Mouse (Mus musculus) mature B cell (primary cell): ENCODE measurements around the gene Tcf3.

Experiments
- in situ Hi-C: fragments of 300-500 bp; cut with MboI; formaldehyde crosslinking; loops from 2 replicates; pipeline ENCODE4 v1.14.3; 2019

Gene Tcf3

DNA sequence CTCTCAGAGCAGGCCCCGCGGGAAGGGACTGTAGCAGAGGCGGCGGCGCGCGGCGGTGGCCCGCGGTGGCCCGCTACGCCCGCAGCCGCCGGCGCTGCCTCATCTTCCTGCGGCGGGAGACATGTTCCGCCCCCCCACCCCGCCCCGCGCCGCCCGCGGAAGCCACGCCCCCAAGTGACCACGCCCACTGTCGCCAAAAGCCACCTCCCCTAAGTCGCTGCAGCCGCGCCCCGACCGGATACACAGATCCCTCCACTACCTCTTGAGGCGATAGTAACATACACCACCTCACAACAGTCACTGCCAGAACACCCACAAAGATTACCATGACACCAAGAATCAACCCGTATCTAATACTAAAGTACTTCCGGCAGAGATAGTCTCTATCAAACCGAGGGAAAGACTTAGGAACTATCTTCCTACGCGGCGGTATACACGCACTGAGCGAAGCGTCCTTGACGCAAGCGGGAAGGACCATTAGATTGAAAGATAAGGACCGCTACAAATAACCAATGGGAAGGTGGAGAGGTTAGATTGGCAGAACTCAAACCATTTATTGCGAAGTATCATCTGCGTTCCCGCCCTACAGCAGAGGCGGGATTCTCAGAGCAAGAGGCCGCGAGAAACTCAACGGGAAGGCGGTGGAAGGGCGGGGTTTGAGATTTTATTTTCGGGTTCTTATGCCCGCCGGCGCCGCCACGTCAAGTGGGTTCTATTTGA is at the start of gene Tcf3:
TSS of gene Tcf3 (minus strand) at position 135 of the 720 bp plus-strand sequence.
- in situ Hi-C loops: no loop called here

DNA sequence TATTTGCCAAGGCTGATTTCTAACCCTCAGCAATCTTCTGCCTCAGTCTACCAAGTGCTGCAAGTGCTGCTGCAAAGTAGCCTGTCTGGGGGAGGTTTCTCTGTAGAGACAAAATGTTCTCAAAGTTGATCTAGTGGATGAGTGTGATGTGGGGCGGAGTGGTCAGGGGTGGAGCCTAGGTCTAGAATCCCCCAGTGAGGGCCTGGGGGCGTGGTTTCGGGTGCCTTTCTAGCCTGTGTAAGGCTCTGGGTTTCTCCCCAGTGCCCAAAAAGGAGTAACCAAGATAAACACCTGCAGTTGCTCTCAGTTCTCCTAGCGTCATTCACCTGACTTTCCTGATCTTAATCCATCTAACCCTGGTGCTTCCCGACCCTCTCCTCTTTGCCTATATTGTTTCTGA is 47.6 kb upstream of the Tcf3 start:
- in situ Hi-C loops: no loop called here

DNA sequence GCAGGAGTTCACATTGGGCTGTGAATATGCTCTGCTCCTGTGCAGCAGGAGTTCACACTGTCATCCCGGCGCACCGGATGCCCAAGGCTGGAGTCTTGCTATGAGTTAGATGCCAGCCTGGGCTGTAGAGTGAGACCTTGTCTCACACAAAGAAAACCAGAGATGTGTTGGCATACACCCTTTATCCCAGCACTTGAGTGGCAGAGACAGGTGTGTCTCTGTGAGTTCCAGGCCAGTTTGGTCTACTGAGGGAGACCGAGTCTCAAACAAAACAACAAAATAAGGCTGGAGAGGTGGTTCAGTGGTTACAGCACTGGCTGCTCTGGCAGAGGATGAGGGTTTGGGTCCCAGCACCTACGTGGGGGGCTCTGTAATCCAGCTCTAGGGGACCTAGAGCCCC is 45.1 kb upstream of the Tcf3 start:
- in situ Hi-C loops: no loop called here

DNA sequence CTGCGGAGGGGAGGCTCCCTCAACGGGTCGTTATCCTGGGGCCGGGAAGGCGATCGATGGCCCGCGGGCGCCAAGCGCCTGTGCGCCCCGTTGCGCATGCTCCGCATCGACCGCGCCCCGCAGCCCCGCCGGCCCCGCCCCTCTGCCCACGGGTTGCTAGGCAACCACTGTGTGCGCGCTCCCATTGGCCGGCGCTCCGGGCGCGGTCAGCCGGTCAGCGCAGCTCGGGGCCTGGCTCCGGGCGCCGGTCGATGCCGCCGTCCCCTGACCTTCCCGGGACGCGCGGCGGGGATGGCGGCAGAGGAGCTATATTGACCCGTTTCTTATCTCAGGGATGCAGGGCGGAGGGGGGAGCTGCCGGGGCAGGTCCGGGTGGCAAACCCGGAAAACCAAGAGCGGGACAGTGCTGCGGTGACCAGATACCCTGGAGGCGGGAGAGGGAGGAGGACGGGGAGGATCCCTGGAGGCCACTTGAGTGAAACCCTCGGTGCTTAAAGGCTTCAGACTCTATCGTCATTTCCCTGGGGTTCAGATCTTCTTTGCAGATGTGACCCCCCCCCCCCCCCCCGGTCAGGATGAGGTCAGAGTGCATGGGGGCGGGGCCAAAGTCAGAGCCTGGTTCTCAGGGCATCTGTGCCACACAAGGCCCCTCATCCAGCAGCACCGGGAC is 42.0 kb upstream of the Tcf3 start:
- in situ Hi-C loops: no loop called here

DNA sequence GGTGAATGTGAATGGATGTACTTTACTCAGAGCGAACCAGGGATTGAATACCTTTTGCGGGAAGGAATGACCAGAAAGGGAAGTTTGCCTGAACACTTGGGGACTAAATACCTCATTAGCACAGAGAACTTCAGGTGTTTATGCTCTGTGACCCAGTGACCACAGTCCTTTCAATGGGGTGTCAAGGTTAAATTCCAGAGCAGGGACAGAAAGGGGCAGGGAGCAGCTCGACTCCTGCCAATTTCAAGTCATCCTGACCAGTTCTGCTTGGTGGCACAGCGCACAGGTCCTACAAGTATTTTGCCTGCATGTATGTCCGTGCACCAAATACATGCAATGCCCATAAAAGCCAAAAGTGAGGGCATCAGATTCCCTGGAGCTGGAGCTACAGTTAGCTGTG is 31.6 kb upstream of the Tcf3 start:
- in situ Hi-C loops: no loop called here

DNA sequence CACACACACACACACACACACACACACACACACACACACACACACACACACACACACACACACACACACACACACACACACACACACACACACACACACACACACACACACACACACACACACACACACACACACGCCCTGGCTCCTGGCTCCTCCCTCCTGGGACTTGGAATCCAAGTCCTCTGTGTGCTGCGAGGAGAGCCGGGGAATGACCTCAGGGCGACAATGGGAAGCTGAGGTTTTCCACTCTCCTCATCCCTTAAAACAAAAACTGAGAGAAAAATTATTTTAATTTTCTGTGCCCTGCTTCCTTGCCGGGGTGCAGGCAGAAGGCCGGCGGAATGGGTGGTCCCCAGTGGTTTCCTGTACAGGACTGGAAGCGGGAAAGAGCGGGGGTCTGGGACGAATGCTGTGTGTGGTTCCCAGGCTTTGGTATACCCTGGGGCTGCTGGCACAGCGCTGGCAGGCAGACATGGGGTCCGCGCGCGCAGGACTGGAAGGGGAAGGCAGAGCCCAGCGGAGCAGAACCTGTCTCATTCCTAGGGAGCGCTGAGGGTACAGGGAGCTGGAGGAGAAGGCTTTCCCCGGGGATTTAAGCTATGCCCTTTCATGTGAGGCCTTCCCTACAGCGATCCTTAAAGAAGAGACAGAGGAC is 31.1 kb upstream of the Tcf3 start:
- in situ Hi-C loops: no loop called here

DNA sequence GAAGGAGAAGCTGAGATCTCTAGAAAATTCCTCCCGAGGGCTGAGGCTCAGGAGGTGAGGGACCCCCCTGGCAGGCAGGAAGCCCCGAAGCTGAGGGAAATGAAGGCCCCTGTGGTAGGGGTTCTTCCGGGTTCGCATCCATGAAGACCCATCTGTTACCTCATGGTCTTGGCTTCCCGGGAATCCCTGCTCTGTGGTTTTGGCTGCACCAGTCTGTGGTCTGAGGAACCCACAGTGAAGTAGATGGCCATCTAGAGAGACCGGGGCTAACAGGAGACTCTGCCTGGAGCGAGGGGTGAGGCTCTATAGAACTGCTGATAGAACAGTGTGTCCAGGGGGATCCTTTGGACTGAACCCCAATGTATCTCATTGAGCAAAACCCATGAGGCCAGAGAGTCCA is 27.9 kb upstream of the Tcf3 start:
- in situ Hi-C loops: no loop called here

DNA sequence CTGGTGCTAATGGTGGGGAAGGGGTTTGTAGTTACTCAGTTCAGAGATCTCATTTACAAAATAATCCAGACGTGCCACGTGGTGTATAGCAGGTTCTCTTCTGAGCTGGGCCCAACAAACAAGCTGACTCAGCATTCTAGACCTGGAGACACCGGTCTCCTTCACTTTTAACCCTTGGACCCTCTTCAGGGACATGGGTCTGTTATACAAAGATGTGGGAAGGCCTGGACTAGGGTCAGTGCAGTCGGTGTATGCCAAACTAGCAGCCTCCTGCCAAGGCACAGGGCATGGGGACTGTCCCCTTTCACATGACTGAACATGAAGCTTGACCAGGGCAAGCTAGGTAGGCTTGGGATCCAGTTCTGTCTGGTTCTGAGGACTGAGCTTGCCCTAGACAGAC is 26.9 kb upstream of the Tcf3 start:
- in situ Hi-C loops: no loop called here

DNA sequence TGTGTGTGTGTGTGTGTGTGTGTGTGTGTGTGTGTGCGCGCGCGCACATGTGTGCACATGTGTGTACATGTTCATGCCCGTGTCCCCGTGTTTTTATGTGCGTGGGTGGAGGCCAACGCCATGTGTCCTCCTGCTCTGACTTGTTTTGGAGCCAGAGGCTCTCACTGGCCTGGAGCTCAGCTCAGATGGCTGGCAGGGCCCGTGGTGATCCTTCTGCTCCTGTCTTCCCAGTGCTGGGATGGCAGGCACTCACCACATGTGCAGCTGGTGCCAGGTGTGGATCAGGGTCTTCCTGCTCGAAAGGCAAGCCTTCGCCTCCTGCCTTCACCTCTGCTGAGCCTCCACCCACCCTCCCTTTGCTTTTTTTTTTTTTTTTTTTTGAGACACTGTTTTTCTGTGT is 26.2 kb upstream of the Tcf3 start:
- in situ Hi-C loops: no loop called here

DNA sequence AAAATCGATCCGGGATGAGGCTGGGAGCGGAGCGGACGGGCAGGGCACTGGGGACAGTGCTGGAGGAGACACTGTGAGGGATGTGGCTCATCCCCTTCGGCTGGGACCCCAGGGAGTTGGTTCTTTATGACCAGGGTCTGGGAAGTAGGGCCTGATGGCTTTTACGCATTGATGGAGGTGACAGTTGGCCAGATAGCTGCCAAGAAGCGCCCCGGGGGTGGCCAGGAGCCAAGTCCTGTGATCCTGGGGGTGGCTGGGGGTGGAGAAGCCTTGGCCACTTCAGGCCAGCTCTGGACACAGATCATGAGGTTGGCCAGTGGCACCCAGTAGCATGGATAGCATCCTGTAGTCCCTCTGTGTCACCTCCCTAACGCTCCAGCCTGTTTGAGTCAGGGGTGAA is 25.8 kb upstream of the Tcf3 start:
- in situ Hi-C loops: no loop called here

DNA sequence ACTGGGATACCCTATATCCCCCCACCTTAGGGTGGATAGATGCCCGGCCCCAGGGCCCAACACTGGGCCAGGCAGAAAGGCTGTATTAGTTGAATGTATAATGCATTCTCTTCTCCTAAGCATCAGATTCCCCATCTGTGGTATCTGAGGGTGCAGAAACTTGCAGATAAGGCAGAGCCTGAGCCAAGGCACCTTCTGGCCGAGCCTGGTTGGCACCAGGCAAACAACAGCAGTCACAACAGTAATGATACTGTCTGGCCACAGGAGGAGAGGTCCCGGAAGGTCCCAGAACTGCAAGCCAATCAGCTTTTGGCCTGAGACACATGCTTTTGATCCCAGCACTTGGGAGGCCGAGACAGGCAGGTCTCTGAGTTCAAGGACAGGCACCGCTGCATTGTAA is 22.2 kb upstream of the Tcf3 start:
- in situ Hi-C loops: no loop called here

DNA sequence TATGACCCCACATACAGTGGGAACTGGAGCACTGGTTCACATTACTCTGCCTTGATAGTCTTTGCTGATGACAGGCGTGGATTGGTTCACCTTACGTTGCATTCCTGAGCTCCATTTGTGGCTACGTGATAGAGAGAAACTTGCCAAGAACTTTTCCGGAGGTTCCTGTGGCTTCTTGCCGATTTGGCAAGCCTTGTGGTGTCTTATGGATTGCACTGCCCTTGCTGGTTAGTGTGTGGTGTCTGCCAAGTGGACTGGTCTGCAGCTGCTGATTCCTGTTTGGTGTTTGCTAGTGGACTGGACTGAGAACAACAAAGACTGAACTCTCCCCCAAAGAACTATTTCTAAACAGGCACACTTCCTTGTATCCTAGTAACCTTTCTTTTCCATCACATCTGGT is 21.3 kb upstream of the Tcf3 start:
- in situ Hi-C loops: no loop called here

DNA sequence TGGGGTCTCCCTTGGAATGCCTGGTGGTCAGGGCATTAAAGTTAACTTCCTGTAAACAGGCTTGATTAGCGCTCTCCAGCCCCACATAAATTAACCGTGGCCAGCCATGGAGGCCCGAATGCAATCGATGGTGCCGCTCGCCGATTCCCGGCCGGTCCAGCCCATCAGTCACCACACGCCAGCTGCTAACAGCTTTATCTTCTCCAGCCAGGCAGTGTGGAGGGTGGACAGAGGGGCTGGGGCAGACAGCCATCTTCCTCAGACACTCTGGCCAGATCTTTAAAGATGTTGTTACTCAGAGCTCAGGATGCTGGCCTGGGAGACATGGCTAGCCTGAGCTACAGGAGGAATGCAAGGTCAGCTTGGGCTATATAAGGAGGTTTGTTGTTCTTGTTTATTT is 20.2 kb upstream of the Tcf3 start:
- in situ Hi-C loops: no loop called here

DNA sequence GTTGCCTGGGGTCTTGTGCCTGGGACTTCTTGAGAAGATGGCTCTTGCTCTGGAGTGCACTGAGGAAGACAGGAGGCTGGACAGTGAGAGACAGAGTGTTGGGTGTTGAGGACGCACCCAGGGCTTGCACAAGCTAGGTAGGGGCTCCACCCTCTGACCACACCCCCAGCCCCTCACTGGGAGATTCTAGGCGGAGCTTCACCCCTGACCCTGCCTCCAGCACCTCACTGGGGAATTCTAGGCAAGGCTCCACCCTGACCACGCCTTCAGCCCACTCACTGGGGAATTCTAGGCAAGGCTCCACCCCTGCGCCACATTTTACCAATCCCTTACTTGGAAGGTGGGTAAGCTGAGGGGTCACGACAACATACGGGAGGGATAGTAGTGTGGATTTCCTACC is 17.2 kb upstream of the Tcf3 start:
- in situ Hi-C loops: no loop called here

DNA sequence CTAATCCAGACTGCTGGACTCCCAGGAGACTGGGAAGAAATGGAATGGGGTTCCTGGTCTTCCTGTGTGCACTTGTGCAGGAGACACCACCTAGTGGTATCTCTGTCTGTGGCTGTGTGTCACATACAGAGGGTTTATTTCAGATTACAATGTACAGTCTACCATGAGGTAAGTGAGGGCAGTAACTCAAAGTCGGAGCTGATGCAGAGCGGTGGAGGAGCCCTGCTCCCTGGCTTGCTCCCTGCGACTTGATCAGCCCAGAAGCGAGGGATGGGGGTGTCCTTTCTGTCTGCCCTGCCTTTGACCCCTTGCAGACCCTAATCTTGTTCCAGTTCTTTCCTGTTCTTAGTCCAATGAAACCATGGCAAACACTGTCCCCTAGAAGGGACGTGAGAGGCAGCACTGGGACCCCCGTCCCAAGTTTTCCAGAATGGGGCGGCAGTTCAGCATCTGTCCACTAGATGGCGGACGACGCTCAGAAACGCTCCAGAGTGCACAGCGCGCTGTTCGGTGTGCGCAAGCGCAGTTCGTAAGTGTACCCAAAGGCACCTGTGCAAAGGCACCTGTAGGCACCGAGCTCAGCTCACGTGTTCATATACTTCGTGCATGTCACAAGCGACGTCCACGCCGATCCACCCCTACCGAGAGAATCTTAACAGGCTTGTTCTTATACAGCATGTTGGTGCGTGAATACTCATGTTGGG is 12.6 kb upstream of the Tcf3 start:
- in situ Hi-C loops: loop anchor here (5.0 kb wide), 1 partner anchor 61 kb away; no protein-coding TSS in a partner anchor

DNA sequence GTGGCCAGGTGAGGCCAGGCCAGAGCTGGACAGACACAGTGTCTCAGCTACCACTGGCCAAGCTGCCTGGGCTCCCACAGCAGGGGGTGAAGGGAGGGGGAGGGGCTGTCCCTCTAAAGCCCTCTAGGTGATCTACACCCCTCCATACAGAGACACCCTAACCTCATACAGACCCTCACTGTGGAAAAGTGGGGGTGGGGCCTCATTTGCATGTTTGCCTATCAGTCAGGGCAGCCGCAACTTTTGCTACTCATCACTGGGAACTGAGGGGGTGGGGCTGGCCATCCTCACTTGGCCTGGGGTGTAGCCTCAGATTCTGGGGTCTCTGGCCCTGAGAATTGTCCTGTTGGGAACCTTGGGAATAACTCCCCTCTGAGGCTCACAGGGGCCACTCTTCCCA is 11.6 kb upstream of the Tcf3 start:
- in situ Hi-C loops: loop anchor here (5.0 kb wide), 1 partner anchor 62 kb away; no protein-coding TSS in a partner anchor

DNA sequence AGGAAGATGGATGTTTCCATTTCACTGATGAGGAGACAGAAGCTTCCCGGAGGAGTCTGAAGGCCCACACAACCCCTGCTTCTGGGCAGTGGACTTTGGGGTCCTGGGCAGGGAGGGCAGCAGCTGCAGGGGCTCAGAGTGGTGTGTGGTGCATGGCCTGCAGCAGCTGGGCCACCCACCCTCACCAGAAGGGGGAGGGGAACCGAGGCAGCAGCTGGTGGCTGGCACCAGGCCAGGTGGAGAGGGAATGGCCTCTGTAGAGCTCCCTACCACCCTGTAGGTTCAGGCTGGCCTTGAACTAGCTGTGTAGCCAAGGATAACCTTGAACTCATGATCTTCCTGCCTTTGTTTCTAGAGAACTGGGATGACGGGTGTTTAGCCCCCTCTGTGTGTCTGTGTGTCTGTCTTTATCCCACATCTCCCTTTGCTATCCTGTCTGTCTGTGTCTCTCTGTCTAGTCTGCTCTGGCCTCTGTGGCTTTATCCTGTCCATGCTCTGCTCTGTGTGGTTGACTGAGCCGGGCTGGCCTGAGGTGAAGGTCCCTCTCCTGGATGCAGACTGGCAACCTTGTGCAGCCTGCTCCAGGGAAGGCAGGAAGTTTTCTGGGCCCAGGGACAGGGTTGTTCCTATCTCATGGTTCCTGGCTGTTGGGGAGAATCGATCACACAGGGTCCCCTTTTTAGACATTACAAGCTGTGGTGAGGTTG is 11.0 kb upstream of the Tcf3 start:
- in situ Hi-C loops: loop anchor here (5.0 kb wide), 1 partner anchor 63 kb away; no protein-coding TSS in a partner anchor

DNA sequence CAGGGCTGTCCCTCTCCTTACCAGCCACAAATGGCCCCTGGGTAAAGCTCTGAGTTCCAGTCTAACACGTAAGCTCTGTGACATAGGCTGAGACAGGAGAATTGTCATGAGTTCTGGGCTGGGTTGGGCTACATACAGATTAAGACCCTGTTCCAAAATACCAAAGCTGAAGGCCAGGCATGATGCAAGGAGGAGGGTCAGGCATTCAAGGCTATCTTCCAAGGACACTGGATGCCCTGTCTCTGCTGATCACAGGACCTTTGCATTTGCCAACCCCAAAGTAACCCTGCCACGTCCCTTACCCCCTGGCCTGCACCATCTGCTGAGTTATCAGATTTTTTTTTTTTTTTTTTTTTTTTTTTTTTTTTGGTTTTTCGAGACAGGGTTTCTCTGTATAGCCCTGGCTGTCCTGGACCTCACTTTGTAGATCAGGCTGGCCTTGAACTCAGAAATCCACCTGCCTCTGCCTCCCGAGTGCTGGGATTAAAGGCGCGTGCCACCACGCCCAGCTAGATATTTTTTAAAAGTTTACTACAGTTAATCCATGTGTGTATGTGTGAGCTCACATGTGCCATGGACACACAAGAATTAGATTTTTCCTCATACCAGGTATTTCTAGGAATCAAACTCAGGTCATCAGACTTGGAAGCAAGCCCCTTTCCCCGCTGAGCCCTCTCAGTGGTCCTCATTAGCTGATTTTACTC is 10.3 kb upstream of the Tcf3 start:
- in situ Hi-C loops: no loop called here

DNA sequence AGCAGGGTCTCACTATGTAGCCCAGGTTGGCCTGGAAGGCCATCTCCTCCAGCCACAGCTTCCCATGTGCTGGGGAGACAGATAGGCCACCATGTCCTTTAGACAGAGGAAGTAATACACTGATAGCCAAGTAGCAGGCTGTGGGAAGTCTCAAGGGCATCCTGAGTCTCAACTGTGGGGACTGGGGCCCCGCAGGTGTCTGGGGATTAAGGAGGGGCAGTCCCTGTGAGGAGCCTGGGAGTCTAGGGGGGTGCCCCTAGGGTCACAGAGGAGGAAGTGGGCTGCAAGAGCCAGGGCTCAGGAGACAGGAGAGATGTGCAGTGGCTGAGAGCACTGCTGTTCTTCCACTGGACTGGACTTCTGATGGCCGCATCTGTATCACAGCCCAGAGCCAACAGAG is 9.5 kb upstream of the Tcf3 start:
- in situ Hi-C loops: no loop called here

DNA sequence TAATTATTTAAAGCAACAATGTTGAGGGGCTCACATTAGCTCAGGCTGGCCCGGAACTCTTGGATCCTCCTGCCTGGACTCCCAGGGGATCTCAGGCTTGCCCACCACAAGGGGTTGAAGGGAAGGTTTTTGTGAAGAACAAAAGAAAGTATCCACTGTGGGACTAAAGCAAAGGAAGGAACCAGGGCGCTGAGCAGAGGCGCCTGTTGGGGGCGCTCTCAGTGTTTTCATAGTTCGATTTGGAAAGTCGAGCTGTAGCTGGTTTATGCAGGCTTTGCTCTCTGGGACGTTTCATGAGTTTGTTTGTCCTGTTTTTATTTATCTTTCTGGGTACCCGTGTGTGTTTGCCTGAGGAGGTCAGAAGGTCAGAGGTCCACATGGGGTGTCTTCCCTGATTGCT is 8.2 kb upstream of the Tcf3 start:
- in situ Hi-C loops: no loop called here

DNA sequence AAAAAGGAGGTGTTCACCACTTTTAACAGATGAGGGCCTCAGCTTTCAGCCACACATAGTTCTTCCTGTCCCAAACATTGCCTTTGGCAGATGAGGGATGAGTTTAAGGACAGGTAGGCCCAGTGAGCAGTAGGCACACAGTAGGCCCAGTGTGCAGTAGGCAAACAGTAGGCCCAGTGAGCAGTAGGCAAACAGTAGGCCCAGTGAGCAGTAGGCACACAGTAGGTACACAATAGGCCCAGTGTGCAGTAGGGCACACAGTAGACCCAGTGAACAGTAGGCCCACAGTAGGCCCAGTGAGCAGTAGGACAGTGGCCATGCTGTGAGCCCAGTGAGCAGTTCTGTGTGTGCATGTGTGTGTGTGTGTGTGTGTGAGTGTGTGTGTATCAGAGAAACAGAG is 6.6 kb upstream of the Tcf3 start:
- in situ Hi-C loops: no loop called here
